ENCODE assay signal across 8 mouse cellular contexts in the genomic region with DNA sequence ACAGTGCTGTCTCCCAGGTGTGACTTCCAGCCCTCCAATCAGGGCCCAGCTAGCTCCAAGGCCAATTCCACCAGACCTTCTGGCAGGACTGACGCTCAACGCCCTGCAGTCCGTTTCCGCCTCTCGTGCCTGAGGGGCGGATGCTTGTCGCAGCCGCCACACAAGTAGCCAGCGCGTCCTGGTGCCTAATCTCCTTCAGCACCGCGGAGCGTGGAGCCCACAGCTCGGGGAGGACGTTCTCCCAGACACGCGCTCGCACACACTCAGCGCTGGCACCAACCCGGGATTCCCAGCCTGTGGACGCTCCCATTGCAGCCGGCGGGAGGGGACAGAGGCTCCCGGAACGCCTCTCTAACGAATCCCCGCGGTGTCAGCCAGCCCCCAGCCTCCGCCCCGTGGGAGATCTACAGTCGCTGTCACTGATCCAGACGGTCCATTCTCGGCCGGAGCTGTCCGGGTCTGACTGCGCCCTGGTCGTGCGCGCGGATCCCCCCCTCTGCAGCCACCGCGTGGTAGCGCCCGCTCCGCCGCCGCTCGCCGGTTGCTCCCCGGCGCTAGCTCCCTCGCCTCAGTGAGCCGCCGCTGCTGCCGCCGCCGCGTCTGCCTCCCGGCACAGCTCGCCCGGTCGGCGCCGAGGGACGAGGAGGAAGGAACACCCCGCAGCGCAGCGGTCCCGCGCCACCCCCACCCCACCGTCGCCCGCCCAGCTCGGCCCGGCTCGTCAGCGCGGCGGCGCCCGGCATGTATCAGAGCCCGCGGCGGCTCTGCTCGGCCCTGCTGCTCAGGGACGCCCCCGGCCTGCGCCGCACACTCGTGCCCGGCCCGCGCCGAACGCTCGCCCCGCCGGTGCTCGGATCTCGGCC. TPM values are rescaled to one million over a fixed set of nuclear protein-coding genes. Genes with fewer than 3 reads are reported as not detected.
A peak's percentile ranks its signal among the peaks of the same experiment; 100 is the strongest.
DNase-seq lines count a peak whose midpoint lies in the region; ATAC-seq and TF ChIP-seq lines count a peak whose summit lies in the region.

A gene (plus strand): TSS at position 85 of the 863 bp plus-strand sequence.

- no peaks in the 10 kb centered on the region for H3K4me1 ChIP-seq in hindbrain, postnatal 0 days (ENCODE audit: insufficient read depth, low read length)

- peak within 1 kb of the TSS; percentile 100 for H3K27ac ChIP-seq in gastrocnemius, adult 2 months
- peak within 1 kb of the TSS; percentile 99 for H3K27ac ChIP-seq in hindbrain, postnatal 0 days
- H3K27ac ChIP-seq in left cerebral cortex, adult 2 months = peak within 1 kb of the TSS; percentile 100

- intact Hi-C loops in gastrocnemius, adult 2 months (cut with DNase I) = no loop called here
- intact Hi-C loops in left cerebral cortex, adult 2 months (cut with DNase I) = loop anchor here (1.0 kb wide), 2 partner anchors 29 to 52 kb away; no protein-coding TSS in a partner anchor

- H3K9me3 ChIP-seq in hindbrain, postnatal 0 days (ENCODE audit: low read length) = no peaks in the 10 kb centered on the region

- H3K9ac ChIP-seq in hindbrain, postnatal 0 days (replicated peaks; ENCODE audit: low read length) = peak within 1 kb of the TSS; percentile 96

- no peaks in the 10 kb centered on the region for H3K27me3 ChIP-seq in hindbrain, postnatal 0 days (ENCODE audit: insufficient read depth, low read length)

- no peak for TF ChIP-seq CTCF in gastrocnemius, adult 2 months (IDR thresholded peaks at IDR 0.05)
- no peak for TF ChIP-seq CTCF in hindbrain, postnatal 0 days (IDR thresholded peaks at IDR 0.05; ENCODE audit: low read depth)
- no peak for TF ChIP-seq CTCF in left cerebral cortex, adult 2 months (IDR thresholded peaks at IDR 0.05)

- WGBS in hindbrain, postnatal 0 days = under 1% methylated on average over 64 of the region's 100 CpGs

- H3K36me3 ChIP-seq in hindbrain, postnatal 0 days (ENCODE audit: insufficient read depth, low read length) = no peaks in the 10 kb centered on the region

- peak; percentile 75 for DNase-seq in WW6 (ENCODE audit: low read depth, low spot score)
- DNase-seq in cerebellum, postnatal 4 days (ENCODE audit: low spot score in 2 of 2) = peak; percentile 67 to 87
- DNase-seq in gastrocnemius, adult 2 months = peak; percentile 94
- DNase-seq in hindbrain, postnatal 0 days (ENCODE audit: low spot score) = peak; percentile 93
- peak; percentile 87 to 88 for DNase-seq in left cerebral cortex, adult 2 months (ENCODE audit: extremely low spot score in 1 of 2, low spot score in 2 of 2)
- peak; percentile 89 to 91 for DNase-seq in right cerebral cortex, adult 2 months (ENCODE audit: low spot score in 2 of 2)
- peak; percentile 88 for DNase-seq in urinary bladder, postnatal 14 days (ENCODE audit: low spot score)

- peak within 1 kb of the TSS; percentile 96 for H3K4me3 ChIP-seq in gastrocnemius, adult 2 months
- H3K4me3 ChIP-seq in hindbrain, postnatal 0 days (ENCODE audit: low read length) = peak within 1 kb of the TSS; percentile 88
- H3K4me3 ChIP-seq in left cerebral cortex, adult 2 months = peak within 1 kb of the TSS; percentile 85

- peak within 1 kb of the TSS; percentile 69 for H3K4me2 ChIP-seq in hindbrain, postnatal 0 days (ENCODE audit: low read depth, low read length)

- peak; percentile 91 for ATAC-seq in hindbrain, postnatal 0 days
- ATAC-seq in megakaryocyte, adult 5-6 weeks (ENCODE audit: poor library complexity, severe bottlenecking) = peak; percentile 87

RNA-seq across cellular contexts. Expression of the gene that starts here (rescaled TPM):
- total RNA-seq in gastrocnemius, adult 2 months (2021) = 10 to 100 TPM; 23.7 to 34.3 TPM
- 40.8 and 41.9 TPM in 2 replicates for total RNA-seq in hindbrain, postnatal 0 days (2014; rRNA removed)
- polyA plus RNA-seq in hindbrain, postnatal 0 days (2015; fragmentation: Nextera tagmentation; extraction: Ambion mirVana) = 27.7 and 31.6 TPM in 2 replicates
- 10 to 100 TPM; 54.1 to 55.2 TPM for total RNA-seq in left cerebral cortex, adult 2 months (2021)
- total RNA-seq in megakaryocyte, adult 5-6 weeks (2015) = 12.1 and 13.2 TPM in 2 replicates
- total RNA-seq in megakaryocyte, adult 5-6 weeks (2017) = 4.4 and 7.6 TPM in 2 replicates

Comparison
In these comparisons a context has a peak if more than half of its experiments do, and no peak if none do; other contexts are left out.
1. Peak in every context shown above with its lines: DNase-seq, ATAC-seq, H3K4me3 ChIP-seq and H3K27ac ChIP-seq.